Mouse (Mus musculus) ES-E14 (cell line): ENCODE results near the gene Cdkn1a. TPM values are rescaled to one million over a fixed set of nuclear protein-coding genes. Genes with fewer than 3 reads are reported as not detected.

ENCODE experiments used
- DNase-seq: peaks from one replicate; pipeline ENCODE4 v3.0.0-alpha.2; 2013; ENCODE audit warnings: low read depth, low spot score
- H3K27ac ChIP-seq: 2 replicates; pipeline ENCODE4 v1.5.1; 2012; ENCODE audit warnings: low read depth, mild to moderate bottlenecking, low read length, moderate library complexity, mixed read lengths; ENCODE audit not compliant: poor library complexity, insufficient read depth, severe bottlenecking
- H3K36me3 ChIP-seq: 2 replicates; pipeline ENCODE4 v1.6.1; 2012; ENCODE audit warnings: mild to moderate bottlenecking, low read length, moderate library complexity, mixed read lengths; ENCODE audit not compliant: control insufficient read depth, poor library complexity, insufficient read depth, severe bottlenecking
- H3K4me1 ChIP-seq, 2 experiments: fragments of 150-350 bp in 1 of 2; sonication (generic) in 1 of 2; 2 replicates each; pipeline ENCODE4 v1.6.1; 2012; ENCODE audit warnings: low read length in 2 of 2, mild to moderate bottlenecking in 1 of 2, mixed read lengths in 1 of 2; ENCODE audit not compliant: control insufficient read depth in 2 of 2, insufficient read depth in 2 of 2, poor library complexity in 1 of 2
- H3K4me3 ChIP-seq, 2 experiments: fragments of 150-350 bp in 1 of 2; sonication (generic) in 1 of 2; 2 replicates each; pipeline ENCODE4 v1.5.1; 2012; ENCODE audit warnings: low read length in 2 of 2, low read depth in 1 of 2, mild to moderate bottlenecking in 1 of 2, mixed read lengths in 1 of 2; ENCODE audit not compliant: insufficient read depth in 1 of 2, poor library complexity in 1 of 2, severe bottlenecking in 1 of 2
- H3K9ac ChIP-seq: 2 replicates; pipeline ENCODE4 v1.6.1; 2012; ENCODE audit warnings: low read depth, mild to moderate bottlenecking, low read length, mixed read lengths; ENCODE audit not compliant: poor library complexity, insufficient read depth, severe bottlenecking
- H3K9me3 ChIP-seq: fragments of 150-350 bp; sonication (generic); 2 replicates; pipeline ENCODE4 v1.6.1; 2012; ENCODE audit warnings: low read depth, mild to moderate bottlenecking, low read length; ENCODE audit not compliant: control insufficient read depth, insufficient read depth
- CHD2 ChIP-seq: IDR thresholded peaks from 2 replicates; pipeline ENCODE4 v1.6.1; 2014; ENCODE audit warnings: mild to moderate bottlenecking, low read depth, low read length, inconsistent platforms
- HCFC1 ChIP-seq: IDR thresholded peaks from 2 replicates; pipeline ENCODE4 v1.6.1; 2012; ENCODE audit warnings: low read length, inconsistent platforms, borderline replicate concordance; ENCODE audit not compliant: insufficient read depth
- MAFK ChIP-seq: IDR thresholded peaks from 2 replicates; pipeline ENCODE4 v1.6.1; 2014; ENCODE audit warnings: mild to moderate bottlenecking, low read depth, low read length, inconsistent platforms; ENCODE audit not compliant: insufficient read depth
- ZC3H11A ChIP-seq: IDR thresholded peaks from 2 replicates; pipeline ENCODE4 v1.6.1; 2012; ENCODE audit warnings: low read depth, mild to moderate bottlenecking, inconsistent platforms, low read length, borderline replicate concordance
- ZNF384 ChIP-seq: IDR thresholded peaks from 2 replicates; pipeline ENCODE4 v1.6.1; 2012; ENCODE audit warnings: low read depth, low read length, inconsistent platforms
- in situ Hi-C, 2 experiments: fragments of 600-800 bp; cut with MboI; formaldehyde crosslinking; loops; one replicate each; pipeline ENCODE4 v1.15.1; 2025; ENCODE audit warnings: low sequenced_read_pairs in 2 of 2, inconsistent platforms in 1 of 2; ENCODE audit not compliant: unreplicated experiment in 2 of 2
- total RNA-seq: library from RNA; depleted of rRNA; stranded (reverse); fragments of 300-350 nt; gene quantifications from 2 replicates; pipeline ENCODE4 v1.2.3, GENCODE M21; 2012

Gene Cdkn1a
- total RNA-seq, 1 experiment, result 32.3 TPM

- Histone ChIP-seq H3K9me3 (no peaks in the 10 kb centered on the region), H3K36me3 (0 out of 2 replicates have a peak, but pooled peaks cover 2% of the 10 kb centered on the region), H3K27ac (no peak overlapping the region), H3K4me1 (peaks cover 16 to 43% of the 10 kb centered on the region in 2 experiments), H3K4me3 (no peak overlapping the region), H3K9ac (no peak overlapping the region)
- in situ Hi-C loops, result no loop called here
- TF ChIP-seq HCFC1, result no peak
- TF ChIP-seq ZNF384, result no peak
- no peak for TF ChIP-seq ZC3H11A
- no peak for TF ChIP-seq MAFK
- no peak for TF ChIP-seq CHD2
- no peak for DNase-seq
Observed at GRCm38 (mm10) chr17:29059581-29059980, 31.2 kb upstream of the Cdkn1a start.

GRCm38 (mm10) chr17:29060946-29061345 lies 29.8 kb upstream of the Cdkn1a start:
- DNase-seq, result no peak
- no peak for TF ChIP-seq MAFK
- H3K4me1 ChIP-seq, result peaks cover 22 to 45% of the 10 kb centered on the region in 2 experiments
- peak overlapping the region; percentile 22; the same call in 1 of the 2 replicates for H3K9ac ChIP-seq
- in situ Hi-C loops, result no loop called here
- H3K27ac ChIP-seq, result no peak overlapping the region; the same call in 1 of the 2 replicates
- H3K36me3 ChIP-seq, result 0 out of 2 replicates have a peak, but pooled peaks cover 2% of the 10 kb centered on the region
- H3K9me3 ChIP-seq, result no peaks in the 10 kb centered on the region
- no peak overlapping the region for H3K4me3 ChIP-seq

GRCm38 (mm10) chr17:29062119-29063035 lies 28.4 kb upstream of the Cdkn1a start:
- Histone ChIP-seq H3K27ac (no peak overlapping the region), H3K4me1 (peaks cover 20 to 39% of the 10 kb centered on the region in 2 experiments)
- no peak for DNase-seq

GRCm38 (mm10) chr17:29063121-29063987 lies 27.4 kb upstream of the Cdkn1a start:
- 0 out of 2 replicates have a peak, but pooled peaks cover 2% of the 10 kb centered on the region for H3K36me3 ChIP-seq
- H3K9me3 ChIP-seq, result no peaks in the 10 kb centered on the region
- TF ChIP-seq ZC3H11A, result no peak
- TF ChIP-seq ZNF384, result no peak
- TF ChIP-seq CHD2, result no peak
- in situ Hi-C loops, result no loop called here
- H3K4me3 ChIP-seq, result no peak overlapping the region
- no peak for DNase-seq
- H3K9ac ChIP-seq, result no peak overlapping the region
- no peak overlapping the region for H3K27ac ChIP-seq
- H3K4me1 ChIP-seq, result peaks cover 17 to 36% of the 10 kb centered on the region in 2 experiments

More at GRCm38 (mm10) chr17:29062119-29063035, 28.4 kb upstream of the Cdkn1a start:
- no peaks in the 10 kb centered on the region for H3K9me3 ChIP-seq
- H3K9ac ChIP-seq, result no peak overlapping the region
- TF ChIP-seq HCFC1 (no peak), ZC3H11A (no peak), CHD2 (no peak), ZNF384 (no peak), MAFK (no peak)
- in situ Hi-C loops, result no loop called here
- H3K36me3 ChIP-seq, result 0 out of 2 replicates have a peak, but pooled peaks cover 2% of the 10 kb centered on the region
- no peak overlapping the region for H3K4me3 ChIP-seq
